Mouse (Mus musculus) kidney, embryonic 15.5 days (tissue): ENCODE results near the gene Olfr198. TPM values are rescaled to one million over a fixed set of nuclear protein-coding genes. Genes with fewer than 3 reads are reported as not detected.
"Not testable (repeated sequence)": the region's sequence is repeated elsewhere in the genome, so short reads cannot be mapped to it uniquely, and the experiment has no call there.

Experiments
- ATAC-seq: fragments of 200-750 bp; cut with Nextera tagmentation; replicated peaks from 2 replicates; pipeline ENCODE4 v1.8.0; 2017; ENCODE audit warnings: moderate TSS enrichment; ENCODE audit not compliant: low FRiP score
- H3K27ac ChIP-seq: fragments of 300-500 bp; sonication (generic); 2 replicates; pipeline ENCODE4 v1.5.1; 2015; ENCODE audit warnings: mild to moderate bottlenecking, inconsistent platforms
- H3K27me3 ChIP-seq: fragments of 300-500 bp; sonication (generic); 2 replicates; pipeline ENCODE4 v1.6.1; 2015; ENCODE audit warnings: inconsistent platforms
- H3K36me3 ChIP-seq: fragments of 300-500 bp; sonication (generic); 2 replicates; pipeline ENCODE4 v1.6.1; 2015; ENCODE audit warnings: inconsistent platforms
- H3K4me1 ChIP-seq: fragments of 300-500 bp; sonication (generic); 2 replicates; pipeline ENCODE4 v1.6.1; 2015; ENCODE audit warnings: inconsistent platforms
- H3K4me2 ChIP-seq: fragments of 300-500 bp; sonication (generic); 2 replicates; pipeline ENCODE4 v1.6.1; 2015; ENCODE audit warnings: moderate library complexity, mild to moderate bottlenecking, inconsistent platforms
- H3K4me3 ChIP-seq: fragments of 300-500 bp; sonication (generic); replicated peaks from 2 replicates; pipeline ENCODE4 v1.5.1; 2015; ENCODE audit warnings: mild to moderate bottlenecking, inconsistent platforms
- H3K9ac ChIP-seq: fragments of 300-500 bp; sonication (generic); 2 replicates; pipeline ENCODE4 v1.6.1; 2015; ENCODE audit warnings: mild to moderate bottlenecking, inconsistent platforms
- H3K9me3 ChIP-seq: fragments of 300-500 bp; sonication (generic); replicated peaks from 2 replicates; pipeline ENCODE4 v1.6.1; 2016; ENCODE audit warnings: inconsistent platforms
- WGBS: fragments of 180-500 bp; shearing (Covaris S2); methylation state at CpG from one replicate; pipeline ENCODE4 v1.1.7; 2015; ENCODE audit warnings: mixed read lengths; 5-methylcytosine and 5-hydroxymethylcytosine counted together
- polyA plus RNA-seq: library from polyadenylated mRNA; unstranded; fragments of >200 nt; fragmentation: Nextera tagmentation; extraction: Ambion mirVana; gene quantifications from 2 replicates; pipeline ENCODE4 v1.2.1, GENCODE M21; 2015

The Olfr198 gene
- polyA plus RNA-seq, result not detected in 2 replicates

DNA sequence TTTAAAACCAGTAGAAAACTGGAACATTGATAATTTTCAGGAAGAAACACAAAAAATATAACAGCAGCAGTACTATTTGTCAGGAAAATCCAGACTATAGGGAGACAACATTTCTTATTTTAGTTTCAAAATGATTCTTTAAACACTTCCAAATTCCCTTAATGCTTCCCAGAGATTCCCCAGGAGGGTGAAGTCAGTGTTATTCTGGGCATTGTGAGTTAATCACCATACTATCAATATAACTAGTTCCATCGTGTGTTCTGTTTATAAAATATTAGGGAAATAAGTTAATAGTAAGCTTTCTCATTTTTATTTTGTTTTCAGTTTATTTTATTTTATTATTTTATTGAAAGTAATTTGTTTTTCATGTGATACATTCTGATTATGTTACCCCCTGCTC is at the start of gene Olfr198:
TSS of gene Olfr198 (minus strand) at position 101 of the 400 bp plus-strand sequence.
- H3K4me1 ChIP-seq, H3K27ac ChIP-seq, ATAC-seq: not testable (repeated sequence)

DNA sequence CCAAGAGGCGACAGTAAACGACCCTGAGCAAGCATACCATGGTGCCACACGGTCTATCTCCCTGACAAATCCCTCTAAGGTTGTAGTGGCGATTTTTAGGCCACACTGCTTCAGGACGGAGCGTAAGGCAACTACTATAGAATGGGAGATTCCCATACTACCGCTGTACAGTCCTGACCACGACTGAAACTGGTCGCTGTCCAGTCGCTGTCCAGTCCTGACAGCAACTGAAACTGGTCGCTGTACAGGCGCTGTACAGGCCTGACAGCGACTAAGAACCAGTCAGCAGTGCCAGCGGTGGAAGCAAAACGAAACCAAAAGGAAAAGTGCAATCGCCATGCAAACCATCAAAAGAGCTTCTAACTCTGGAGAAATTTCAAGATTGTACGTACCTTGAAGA is 46.4 kb upstream of the Olfr198 start:
- Histone ChIP-seq H3K36me3 (no peaks in the 10 kb centered on the region), H3K27ac (no peak overlapping the region), H3K9ac (no peak overlapping the region), H3K9me3 (no peaks in the 10 kb centered on the region), H3K4me1 (no peaks in the 10 kb centered on the region), H3K27me3 (no peaks in the 10 kb centered on the region), H3K4me2 (no peak overlapping the region), H3K4me3 (no peak overlapping the region)
- WGBS, result 86% methylated on average over 17 of the region's 17 CpGs
- ATAC-seq, result no peak

More for the DNA sequence above, at the start of gene Olfr198:
- not testable (repeated sequence) for H3K4me3 ChIP-seq, H3K9ac ChIP-seq, H3K27me3 ChIP-seq, H3K9me3 ChIP-seq, H3K36me3 ChIP-seq, H3K4me2 ChIP-seq
- WGBS, result 71% methylated on average over 1 of the region's 1 CpGs

DNA sequence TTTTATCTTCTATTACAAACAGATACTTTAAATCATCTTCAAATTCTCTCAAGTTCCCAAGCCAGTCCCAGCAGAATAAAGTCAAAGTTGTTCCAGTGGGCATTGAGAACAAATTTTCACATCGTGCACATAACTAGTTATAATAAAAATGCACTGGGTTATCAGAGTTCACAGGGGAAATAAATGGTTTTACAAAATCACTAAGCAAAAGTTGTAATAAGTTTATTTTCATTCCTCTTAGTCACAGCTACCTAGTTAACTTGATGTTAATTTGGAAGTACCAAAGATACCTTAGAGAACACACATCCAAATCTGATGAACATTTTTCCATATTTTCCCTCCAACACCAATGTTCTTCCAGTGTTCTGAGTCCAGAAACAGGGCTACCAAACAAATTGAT is 16.3 kb upstream of the Olfr198 start, which contains the start of gene Olfr199:
TSS of gene Olfr199 (minus strand) at position 101 of the 400 bp plus-strand sequence.
- H3K9ac ChIP-seq, H3K9me3 ChIP-seq, H3K4me3 ChIP-seq, H3K4me1 ChIP-seq, ATAC-seq, H3K36me3 ChIP-seq, H3K27me3 ChIP-seq, H3K4me2 ChIP-seq, H3K27ac ChIP-seq: not testable (repeated sequence)
- 73% methylated on average over 1 of the region's 1 CpGs for WGBS

DNA sequence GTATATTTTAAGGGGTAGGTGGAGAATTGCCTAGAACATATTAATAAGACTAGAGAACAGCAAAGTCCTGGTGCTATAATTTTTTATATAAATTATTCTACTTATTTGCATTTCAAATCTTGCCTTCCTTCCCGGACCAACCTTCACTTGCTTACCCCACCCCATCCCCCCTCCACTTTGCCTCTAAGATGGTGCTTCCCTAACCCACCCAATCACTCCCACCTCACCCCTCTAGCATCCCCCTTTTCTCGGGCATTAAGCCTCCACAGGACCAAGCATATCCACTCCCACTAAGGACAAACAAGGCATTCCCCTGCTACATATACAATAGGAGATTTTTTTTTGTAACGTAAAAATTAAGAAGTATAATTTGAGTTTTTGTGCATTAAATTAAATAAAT is 14.5 kb upstream of the Olfr198 start:
- not testable (repeated sequence) for H3K27me3 ChIP-seq, ATAC-seq, H3K4me1 ChIP-seq, H3K9ac ChIP-seq, H3K36me3 ChIP-seq, H3K4me3 ChIP-seq, H3K9me3 ChIP-seq, H3K4me2 ChIP-seq, H3K27ac ChIP-seq
- WGBS, result 80% methylated on average over 3 of the region's 3 CpGs

DNA sequence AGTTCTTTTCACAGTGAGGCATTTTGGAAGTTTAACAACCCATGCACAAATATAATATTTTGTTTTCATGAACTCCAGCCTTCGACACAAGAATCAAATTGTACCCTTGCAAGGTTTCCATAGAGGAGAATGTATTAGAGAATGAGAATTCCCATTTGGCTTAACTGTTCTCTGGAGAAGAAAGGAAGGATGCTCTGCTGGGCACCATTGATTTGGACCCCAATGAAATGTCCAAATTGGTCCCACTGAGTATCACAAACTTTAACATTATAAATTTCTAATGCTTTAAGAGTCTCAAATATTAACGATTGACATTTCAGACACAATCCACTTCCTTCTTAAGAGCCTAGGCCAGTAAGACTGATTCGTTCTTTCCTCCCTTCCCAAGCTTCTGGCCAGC is 33.0 kb downstream of the Olfr198 start, which contains the start of gene Olfr196:
TSS of gene Olfr196 (minus strand) at position 101 of the 400 bp plus-strand sequence.
- Histone ChIP-seq H3K4me1 (no peaks in the 10 kb centered on the region), H3K9ac (no peak within 1 kb of the TSS), H3K9me3 (no peaks in the 10 kb centered on the region), H3K27me3 (no peaks in the 10 kb centered on the region), H3K36me3 (no peaks in the 10 kb centered on the region), H3K4me2 (no peak within 1 kb of the TSS), H3K27ac (no peak within 1 kb of the TSS), H3K4me3 (no peak within 1 kb of the TSS)
- 67% methylated on average over 3 of the region's 3 CpGs for WGBS
- no peak for ATAC-seq

DNA sequence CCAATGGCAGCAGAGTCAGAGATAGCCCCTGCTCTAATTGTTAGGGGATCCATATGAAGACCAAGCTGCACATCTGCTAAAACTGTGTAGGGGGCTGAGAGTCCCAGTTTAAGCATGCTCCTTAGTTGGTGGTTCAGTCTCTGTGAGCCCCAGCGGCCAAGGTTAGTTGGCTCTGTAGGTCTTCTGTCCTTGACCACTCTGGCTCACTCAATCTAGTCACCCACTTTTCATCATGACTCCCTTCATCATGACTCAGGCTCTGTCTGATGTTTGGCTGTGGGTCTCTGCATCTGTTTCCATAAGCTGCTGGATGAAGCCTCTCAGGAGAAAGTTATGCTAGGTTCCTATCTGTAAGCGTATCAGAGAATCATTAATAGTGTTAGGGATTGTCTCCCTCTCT is 51.3 kb downstream of the Olfr198 start:
- no peak overlapping the region for H3K4me3 ChIP-seq
- ATAC-seq, result no peak
- H3K4me2 ChIP-seq, result no peak overlapping the region
- no peak overlapping the region for H3K27ac ChIP-seq
- no peaks in the 10 kb centered on the region for H3K27me3 ChIP-seq
- no peaks in the 10 kb centered on the region for H3K36me3 ChIP-seq
- WGBS, result 89% methylated on average over 2 of the region's 2 CpGs
- no peaks in the 10 kb centered on the region for H3K4me1 ChIP-seq
- H3K9ac ChIP-seq, result no peak overlapping the region
- H3K9me3 ChIP-seq, result no peaks in the 10 kb centered on the region

Other genes with a start within 250 kb of the Olfr198 start
- not detected in 2 replicates for gene Olfr183, start 208.2 kb downstream of the Olfr198 start, polyA plus RNA-seq
- gene Olfr186, start 173.2 kb downstream of the Olfr198 start, polyA plus RNA-seq, result not detected in 2 replicates
- gene Olfr187, start 163.8 kb downstream of the Olfr198 start, polyA plus RNA-seq, result not detected in 2 replicates
- not detected in 2 replicates for gene Olfr190, start 125.5 kb downstream of the Olfr198 start, polyA plus RNA-seq
- not detected in 2 replicates for gene Olfr191, start 113.7 kb downstream of the Olfr198 start, polyA plus RNA-seq
- not detected in 2 replicates for gene Olfr193, start 91.7 kb downstream of the Olfr198 start, polyA plus RNA-seq
- not detected in 2 replicates for gene Olfr194, start 82.5 kb downstream of the Olfr198 start, polyA plus RNA-seq
- gene Olfr195, start 56.5 kb downstream of the Olfr198 start, polyA plus RNA-seq, result 0.06 TPM in 1 of 2 replicates, not detected in the other
- not detected in 2 replicates for gene Olfr196, start 33.1 kb downstream of the Olfr198 start, polyA plus RNA-seq
- not detected in 2 replicates for gene Olfr199, start 16.2 kb upstream of the Olfr198 start, polyA plus RNA-seq
- gene Olfr201, start 69.1 kb upstream of the Olfr198 start, polyA plus RNA-seq, result not detected in 2 replicates
- gene Olfr202, start 83.3 kb upstream of the Olfr198 start, polyA plus RNA-seq, result not detected in 2 replicates
- not detected in 2 replicates for gene Olfr203, start 95.3 kb upstream of the Olfr198 start, polyA plus RNA-seq
- not detected in 2 replicates for gene Olfr204, start 114.7 kb upstream of the Olfr198 start, polyA plus RNA-seq
- gene Olfr205, start 127.6 kb upstream of the Olfr198 start, polyA plus RNA-seq, result not detected in 2 replicates
- not detected in 2 replicates for gene Olfr206, start 145.7 kb upstream of the Olfr198 start, polyA plus RNA-seq
- gene Olfr209, start 160.5 kb upstream of the Olfr198 start, polyA plus RNA-seq, result not detected in 2 replicates
- gene Gabrr3, start 203.8 kb upstream of the Olfr198 start, polyA plus RNA-seq, result not detected in 2 replicates